Mouse (Mus musculus) limb, embryonic 13.5 days (tissue): ENCODE measurements around the gene Tmem74b. TPM values are rescaled to one million over a fixed set of nuclear protein-coding genes. Genes with fewer than 3 reads are reported as not detected.

ENCODE experiments used
- ATAC-seq: fragments of 200-750 bp; cut with Nextera tagmentation; 2 replicates; pipeline ENCODE4 v1.8.0; 2017; ENCODE audit warnings: low read depth, moderate number of reproducible peaks, moderate TSS enrichment; ENCODE audit not compliant: low FRiP score
- H3K27ac ChIP-seq: fragments of 300-500 bp; sonication (generic); 2 replicates; pipeline ENCODE4 v1.5.1; 2015; ENCODE audit warnings: inconsistent platforms, mild to moderate bottlenecking, moderate library complexity
- H3K27me3 ChIP-seq: fragments of 300-500 bp; sonication (generic); 2 replicates; pipeline ENCODE4 v1.6.1; 2015; ENCODE audit warnings: mild to moderate bottlenecking, inconsistent platforms
- H3K36me3 ChIP-seq: fragments of 300-500 bp; sonication (generic); 2 replicates; pipeline ENCODE4 v1.6.1; 2015; ENCODE audit warnings: inconsistent platforms, mild to moderate bottlenecking, moderate library complexity
- H3K4me1 ChIP-seq: fragments of 300-500 bp; sonication (generic); 2 replicates; pipeline ENCODE4 v1.6.1; 2015; ENCODE audit warnings: inconsistent platforms
- H3K4me2 ChIP-seq: fragments of 300-500 bp; sonication (generic); replicated peaks from 2 replicates; pipeline ENCODE4 v1.6.1; 2015; ENCODE audit warnings: inconsistent platforms, mild to moderate bottlenecking, moderate library complexity
- H3K4me3 ChIP-seq: fragments of 300-500 bp; sonication (generic); 2 replicates; pipeline ENCODE4 v1.5.1; 2015; ENCODE audit warnings: moderate library complexity, mild to moderate bottlenecking, inconsistent platforms
- H3K9ac ChIP-seq: fragments of 300-500 bp; sonication (generic); 2 replicates; pipeline ENCODE4 v1.6.1; 2015; ENCODE audit warnings: mild to moderate bottlenecking, inconsistent platforms
- H3K9me3 ChIP-seq: fragments of 300-500 bp; sonication (generic); 2 replicates; pipeline ENCODE4 v1.6.1; 2016; ENCODE audit warnings: inconsistent platforms
- WGBS: fragments of 180-500 bp; shearing (Covaris S2); methylation state at CpG from one replicate; pipeline ENCODE4 v1.1.7; 2015; 5-methylcytosine and 5-hydroxymethylcytosine counted together
- polyA plus RNA-seq: library from polyadenylated mRNA; unstranded; fragments of >200 nt; fragmentation: Nextera tagmentation; extraction: Ambion mirVana; gene quantifications from 2 replicates; pipeline ENCODE4 v1.2.1, GENCODE M21; 2015

Gene Tmem74b
- polyA plus RNA-seq, 1 experiment from 2014 or later = 4.2 TPM

DNA sequence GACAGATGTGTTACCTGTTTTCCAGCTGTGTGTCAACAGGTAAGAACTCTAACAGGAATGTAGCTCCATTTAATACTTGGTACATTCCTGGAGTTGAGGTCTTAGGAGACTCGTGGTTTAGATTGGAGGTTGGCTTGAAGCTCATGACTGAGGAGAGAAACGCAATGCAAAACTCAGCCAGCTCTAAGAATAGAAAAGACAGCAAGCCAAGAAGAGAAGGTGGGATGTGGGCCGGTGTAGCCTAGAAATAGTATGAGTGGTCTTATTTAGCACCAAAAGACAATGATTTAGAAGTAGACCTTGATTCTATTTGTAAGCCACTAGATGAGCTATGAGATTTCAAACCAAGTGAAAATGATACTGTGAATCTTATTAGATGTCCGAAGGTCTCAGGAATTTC, 13.7 kb downstream of the Tmem74b start:
- ATAC-seq = no peak
- no peak overlapping the region for H3K27ac ChIP-seq
- H3K4me2 ChIP-seq = no peak overlapping the region
- WGBS = 93% methylated on average over 4 of the region's 4 CpGs
- no peaks in the 10 kb centered on the region for H3K9me3 ChIP-seq
- H3K9ac ChIP-seq = no peak overlapping the region
- H3K27me3 ChIP-seq = no peaks in the 10 kb centered on the region
- no peak overlapping the region for H3K4me3 ChIP-seq
- peaks cover 60% of the 10 kb centered on the region for H3K36me3 ChIP-seq
- H3K4me1 ChIP-seq = no peaks in the 10 kb centered on the region

DNA sequence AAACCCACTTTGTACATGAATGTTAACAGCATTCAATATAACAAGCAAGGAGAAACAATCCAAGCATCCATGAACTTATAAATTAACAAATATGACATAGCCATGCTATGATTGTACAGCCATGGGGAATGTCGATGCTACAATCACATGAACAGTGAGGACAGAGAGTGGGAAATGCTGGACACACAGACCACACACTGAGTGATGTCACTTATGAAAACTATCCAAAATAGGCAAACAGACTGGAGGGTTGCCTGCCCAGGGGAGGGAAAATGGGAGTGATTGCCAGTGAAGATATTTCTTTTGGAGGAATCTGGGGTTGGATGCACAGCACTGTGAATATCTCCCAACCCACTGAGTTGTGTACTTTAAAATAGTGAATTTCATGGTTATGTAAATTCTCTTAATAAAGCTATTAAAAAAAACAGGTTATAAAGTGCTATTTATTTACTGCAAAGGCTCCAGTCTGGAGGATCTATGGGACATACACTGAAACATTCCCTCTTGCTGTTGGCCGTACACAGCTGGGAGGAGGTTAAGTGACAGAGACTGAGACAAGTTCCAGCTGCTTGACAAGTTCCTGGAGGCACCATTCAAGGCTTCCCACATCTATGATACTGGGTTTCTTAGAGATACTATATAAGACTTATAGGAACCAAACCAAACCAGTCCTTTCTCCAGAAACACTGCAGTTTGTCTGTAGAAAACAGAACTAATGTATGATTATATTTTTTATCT, 14.7 kb downstream of the Tmem74b start:
- H3K27ac ChIP-seq = no peak overlapping the region
- H3K9ac ChIP-seq = no peak overlapping the region
- no peak overlapping the region for H3K4me3 ChIP-seq
- ATAC-seq = no peak
- H3K27me3 ChIP-seq = no peaks in the 10 kb centered on the region
- peaks cover 69% of the 10 kb centered on the region for H3K36me3 ChIP-seq
- no peaks in the 10 kb centered on the region for H3K4me1 ChIP-seq
- no peaks in the 10 kb centered on the region for H3K9me3 ChIP-seq
- 93% methylated on average over 2 of the region's 2 CpGs for WGBS
- H3K4me2 ChIP-seq = no peak overlapping the region

DNA sequence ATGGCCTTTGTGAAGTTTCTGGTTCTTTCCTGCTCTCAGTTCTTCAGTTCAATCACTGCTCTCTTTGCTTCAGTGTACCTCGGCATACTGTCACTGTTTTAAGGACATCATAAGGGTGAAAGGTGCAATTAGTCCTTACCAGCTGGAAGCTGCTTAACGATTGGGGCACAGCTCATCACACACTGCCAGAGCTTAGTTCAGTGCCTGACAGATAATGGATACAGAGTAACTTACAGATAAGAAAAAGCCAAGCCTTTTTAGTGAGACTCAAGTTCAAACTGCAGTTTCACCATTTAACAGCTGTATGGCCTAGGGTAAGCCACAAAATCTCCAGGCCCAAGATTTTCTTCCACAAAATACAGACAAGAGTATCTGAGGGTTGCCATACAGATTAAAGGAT, 22.3 kb downstream of the Tmem74b start:
- 80% methylated on average over 2 of the region's 2 CpGs for WGBS
- Histone ChIP-seq H3K9me3 (peaks cover 6% of the 10 kb centered on the region; the same call in 1 of the 2 replicates), H3K27me3 (no peaks in the 10 kb centered on the region), H3K4me2 (no peak overlapping the region), H3K4me3 (no peak overlapping the region), H3K4me1 (no peaks in the 10 kb centered on the region), H3K9ac (no peak overlapping the region), H3K36me3 (peaks cover 90% of the 10 kb centered on the region), H3K27ac (no peak overlapping the region)
- no peak for ATAC-seq

DNA sequence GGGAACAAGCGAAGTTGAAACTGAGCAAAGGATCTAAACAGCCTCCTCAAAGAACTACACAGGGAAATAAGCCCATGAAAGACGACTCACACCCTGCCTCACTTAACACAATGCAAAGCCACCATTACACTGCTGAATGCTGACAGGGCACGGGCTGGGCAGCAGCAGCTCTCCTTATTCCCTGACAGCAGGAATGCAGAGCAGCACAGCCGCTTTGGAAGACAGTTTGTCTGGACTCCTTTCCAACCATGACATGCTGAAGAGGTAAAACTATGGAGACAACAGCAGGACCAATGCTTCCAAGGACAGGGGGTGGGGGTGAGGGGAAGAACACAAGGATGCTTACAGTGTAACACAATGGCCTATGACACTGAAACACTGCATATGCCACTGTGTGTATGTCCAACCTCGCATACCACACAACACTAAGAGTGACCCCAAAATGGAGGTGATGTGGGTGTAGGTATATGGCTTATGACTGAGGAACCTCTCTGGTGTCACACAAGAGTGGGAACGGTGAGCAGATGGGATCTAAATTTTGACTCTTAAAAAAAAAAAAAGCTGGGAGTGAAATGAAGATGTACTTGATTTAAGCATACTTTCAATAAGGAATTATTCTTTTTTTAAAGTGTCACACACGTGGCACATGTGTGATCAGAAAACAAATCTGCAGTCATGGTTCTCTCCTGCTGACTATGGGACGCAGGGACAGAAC, 31.5 kb downstream of the Tmem74b start:
- Histone ChIP-seq H3K4me1 (no peaks in the 10 kb centered on the region), H3K4me3 (no peak overlapping the region), H3K9me3 (no peaks in the 10 kb centered on the region), H3K4me2 (no peak overlapping the region), H3K36me3 (peaks cover 49% of the 10 kb centered on the region), H3K9ac (no peak overlapping the region), H3K27ac (no peak overlapping the region), H3K27me3 (no peaks in the 10 kb centered on the region)
- ATAC-seq = no peak
- WGBS = 87% methylated on average over 8 of the region's 8 CpGs

DNA sequence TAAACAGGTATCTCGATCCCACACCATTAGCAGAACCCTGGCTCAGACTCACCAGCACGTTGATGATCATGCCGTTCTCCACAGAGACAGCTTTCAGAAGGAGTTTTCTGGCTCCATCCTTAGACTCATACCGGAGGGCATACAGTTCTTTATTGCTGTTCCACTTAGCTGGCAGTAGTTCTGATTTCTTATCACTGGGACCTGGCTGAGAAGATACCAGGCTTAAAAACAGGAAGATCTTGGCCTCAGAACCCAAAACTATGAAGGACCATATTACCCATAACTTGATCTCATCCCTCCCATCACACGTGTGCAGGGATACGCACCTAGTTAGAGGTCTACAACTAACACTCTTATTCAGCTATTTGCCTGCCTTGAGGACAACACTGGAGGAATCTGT, 33.6 kb downstream of the Tmem74b start:
- Histone ChIP-seq H3K36me3 (peaks cover 27% of the 10 kb centered on the region), H3K9ac (no peak overlapping the region), H3K27me3 (no peaks in the 10 kb centered on the region), H3K9me3 (no peaks in the 10 kb centered on the region), H3K4me3 (no peak overlapping the region), H3K4me1 (peaks cover 14% of the 10 kb centered on the region), H3K27ac (no peak overlapping the region), H3K4me2 (no peak overlapping the region)
- no peak for ATAC-seq
- WGBS = 92% methylated on average over 6 of the region's 6 CpGs

DNA sequence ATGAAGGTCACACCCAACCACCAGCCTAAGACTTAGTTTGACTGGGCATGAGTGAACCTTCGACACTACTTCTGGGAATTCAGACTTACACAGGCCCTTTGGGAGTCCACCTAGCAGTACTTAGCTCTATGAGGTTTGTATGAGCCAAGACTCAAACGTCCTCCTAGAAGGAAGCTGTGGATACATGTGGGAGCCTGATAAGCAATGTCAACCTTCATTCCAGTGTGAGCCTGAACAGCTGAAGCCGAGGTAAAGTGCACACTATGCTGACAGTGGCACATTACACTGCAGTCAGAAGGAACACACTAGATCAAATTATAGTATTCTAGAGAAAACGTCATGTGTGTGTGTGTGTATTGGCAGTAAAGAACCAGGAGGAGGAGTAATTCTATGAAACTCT, 36.7 kb downstream of the Tmem74b start:
- H3K4me1 ChIP-seq = peaks cover 19% of the 10 kb centered on the region
- WGBS = 90% methylated on average over 4 of the region's 4 CpGs
- H3K4me3 ChIP-seq = no peak overlapping the region
- H3K27ac ChIP-seq = no peak overlapping the region
- peaks cover 13% of the 10 kb centered on the region for H3K36me3 ChIP-seq
- ATAC-seq = no peak
- H3K27me3 ChIP-seq = no peaks in the 10 kb centered on the region
- H3K4me2 ChIP-seq = no peak overlapping the region
- no peaks in the 10 kb centered on the region for H3K9me3 ChIP-seq
- H3K9ac ChIP-seq = no peak overlapping the region

DNA sequence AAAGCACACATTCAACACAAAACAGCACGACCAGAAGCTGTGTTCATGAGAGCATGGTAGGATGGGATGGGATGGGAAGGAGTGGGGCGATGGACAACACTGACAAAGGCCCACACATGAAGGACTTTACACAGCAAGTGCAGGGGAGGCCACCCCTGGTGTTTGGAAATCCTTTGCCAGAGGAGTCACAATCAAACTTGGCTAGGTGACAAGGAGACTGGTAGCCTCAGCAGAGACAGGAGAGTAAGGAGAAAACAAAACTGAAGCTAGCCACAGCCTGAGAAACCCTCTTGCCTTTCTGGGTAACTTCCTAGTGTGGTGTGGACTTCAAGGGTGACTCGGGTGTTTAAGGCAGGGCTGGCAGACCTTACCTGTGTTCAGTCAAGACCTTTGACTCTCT, 37.3 kb downstream of the Tmem74b start:
- H3K4me3 ChIP-seq = no peak overlapping the region
- H3K9me3 ChIP-seq = no peaks in the 10 kb centered on the region
- peaks cover 19% of the 10 kb centered on the region for H3K4me1 ChIP-seq
- H3K27ac ChIP-seq = no peak overlapping the region
- H3K4me2 ChIP-seq = peak overlapping the region; percentile 90
- peaks cover 8% of the 10 kb centered on the region for H3K36me3 ChIP-seq
- 88% methylated on average over 3 of the region's 3 CpGs for WGBS
- no peak overlapping the region for H3K9ac ChIP-seq
- H3K27me3 ChIP-seq = no peaks in the 10 kb centered on the region
- no peak for ATAC-seq

DNA sequence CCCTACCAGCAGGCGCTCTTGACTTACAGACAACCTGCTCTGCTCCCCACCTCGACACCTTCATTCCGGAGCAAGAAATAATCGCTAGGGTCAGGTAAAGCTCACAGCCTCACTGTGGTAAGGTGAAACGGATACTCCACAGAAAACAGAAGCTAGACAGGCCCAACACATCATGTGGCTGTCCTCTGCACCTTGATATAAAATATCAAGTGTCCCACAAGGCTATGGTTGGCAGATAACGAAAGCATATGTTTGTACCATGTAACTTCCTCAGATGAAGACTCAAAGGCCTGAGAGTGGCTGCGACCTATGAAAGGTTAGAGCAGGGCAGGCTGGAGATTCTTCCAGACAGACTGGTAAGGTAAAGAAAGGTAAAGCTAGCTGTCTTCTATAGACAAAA, 37.7 kb downstream of the Tmem74b start:
- no peaks in the 10 kb centered on the region for H3K27me3 ChIP-seq
- peak overlapping the region; percentile 82; the same call in 1 of the 2 replicates for H3K4me3 ChIP-seq
- H3K4me1 ChIP-seq = peaks cover 19% of the 10 kb centered on the region
- no peaks in the 10 kb centered on the region for H3K9me3 ChIP-seq
- no peak overlapping the region for H3K27ac ChIP-seq
- WGBS = 91% methylated on average over 7 of the region's 7 CpGs
- H3K9ac ChIP-seq = no peak overlapping the region
- H3K4me2 ChIP-seq = peak overlapping the region; percentile 90
- H3K36me3 ChIP-seq = peaks cover 5% of the 10 kb centered on the region
- no peak for ATAC-seq

DNA sequence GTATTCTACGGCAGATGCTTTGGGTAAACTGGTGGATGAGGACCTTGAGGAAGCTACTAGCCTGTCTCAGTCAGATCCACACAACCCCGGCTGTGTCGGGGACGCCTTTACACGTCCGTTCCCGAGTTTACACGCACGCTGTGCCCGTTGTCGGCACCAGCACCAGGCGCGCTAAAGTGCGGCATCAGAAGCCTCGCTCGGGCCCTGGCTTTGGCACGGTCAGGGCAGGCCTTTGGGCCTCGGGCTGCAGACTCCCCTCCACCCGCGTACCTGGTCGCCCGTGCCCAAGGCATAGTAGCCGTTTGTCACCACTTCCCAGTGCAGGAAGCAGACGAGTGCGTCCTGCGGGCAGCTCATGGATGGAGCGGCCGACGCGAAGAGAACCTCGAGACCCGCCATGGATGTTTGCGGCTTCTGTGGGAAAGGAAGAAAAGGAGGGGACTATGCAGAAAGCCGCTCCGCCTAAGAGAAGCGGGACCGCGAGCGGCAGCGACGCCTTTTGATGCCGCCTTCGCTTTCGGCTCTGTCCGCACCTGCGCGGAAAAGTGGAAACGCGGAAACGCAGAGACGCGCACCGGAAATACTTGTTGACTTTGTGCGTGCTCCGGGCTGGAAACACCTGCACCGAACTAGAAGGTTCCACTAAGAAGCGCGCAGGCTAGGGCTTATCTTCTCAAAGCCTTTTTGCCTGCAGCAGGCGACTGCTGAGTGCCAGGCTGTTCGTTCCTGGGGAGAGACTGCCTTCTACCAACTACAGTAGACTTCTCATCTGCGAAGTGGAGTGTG, 39.1 kb downstream of the Tmem74b start:
- under 1% methylated on average over 61 of the region's 61 CpGs for WGBS
- Histone ChIP-seq H3K27ac (peak overlapping the region; percentile 76), H3K4me2 (peak overlapping the region; percentile 90), H3K4me1 (peaks cover 19% of the 10 kb centered on the region), H3K9ac (peak overlapping the region; percentile 93), H3K36me3 (no peaks in the 10 kb centered on the region), H3K27me3 (0 out of 2 replicates have a peak, but pooled peaks cover 3% of the 10 kb centered on the region), H3K9me3 (no peaks in the 10 kb centered on the region), H3K4me3 (peak overlapping the region; percentile 82)
- peak; percentile 91 for ATAC-seq

DNA sequence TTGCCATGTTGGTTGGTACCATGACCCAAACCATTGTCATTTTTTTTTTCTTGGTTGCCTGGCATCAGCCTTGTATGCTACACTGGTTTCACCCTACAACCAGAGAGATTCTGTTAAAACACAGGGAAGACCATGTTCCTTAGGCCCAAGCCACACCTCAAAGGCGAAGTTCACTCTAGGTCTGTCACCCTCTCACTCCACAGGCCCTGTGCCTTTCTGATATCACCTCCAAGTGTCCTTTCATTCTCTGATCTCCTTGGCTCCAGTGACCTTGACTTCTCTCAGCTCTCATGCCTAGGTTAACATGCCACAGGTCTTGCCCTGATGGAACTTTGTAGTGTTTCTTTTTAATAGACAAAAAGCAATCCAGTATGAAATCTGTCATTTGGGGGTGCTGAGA, 40.3 kb downstream of the Tmem74b start:
- 0 out of 2 replicates have a peak, but pooled peaks cover 3% of the 10 kb centered on the region for H3K27me3 ChIP-seq
- no peak overlapping the region for H3K4me3 ChIP-seq
- H3K4me2 ChIP-seq = no peak overlapping the region
- H3K36me3 ChIP-seq = no peaks in the 10 kb centered on the region
- WGBS = 88% methylated on average over 1 of the region's 1 CpGs
- no peak overlapping the region for H3K9ac ChIP-seq
- no peak for ATAC-seq
- H3K9me3 ChIP-seq = no peaks in the 10 kb centered on the region
- peaks cover 19% of the 10 kb centered on the region for H3K4me1 ChIP-seq
- H3K27ac ChIP-seq = no peak overlapping the region

DNA sequence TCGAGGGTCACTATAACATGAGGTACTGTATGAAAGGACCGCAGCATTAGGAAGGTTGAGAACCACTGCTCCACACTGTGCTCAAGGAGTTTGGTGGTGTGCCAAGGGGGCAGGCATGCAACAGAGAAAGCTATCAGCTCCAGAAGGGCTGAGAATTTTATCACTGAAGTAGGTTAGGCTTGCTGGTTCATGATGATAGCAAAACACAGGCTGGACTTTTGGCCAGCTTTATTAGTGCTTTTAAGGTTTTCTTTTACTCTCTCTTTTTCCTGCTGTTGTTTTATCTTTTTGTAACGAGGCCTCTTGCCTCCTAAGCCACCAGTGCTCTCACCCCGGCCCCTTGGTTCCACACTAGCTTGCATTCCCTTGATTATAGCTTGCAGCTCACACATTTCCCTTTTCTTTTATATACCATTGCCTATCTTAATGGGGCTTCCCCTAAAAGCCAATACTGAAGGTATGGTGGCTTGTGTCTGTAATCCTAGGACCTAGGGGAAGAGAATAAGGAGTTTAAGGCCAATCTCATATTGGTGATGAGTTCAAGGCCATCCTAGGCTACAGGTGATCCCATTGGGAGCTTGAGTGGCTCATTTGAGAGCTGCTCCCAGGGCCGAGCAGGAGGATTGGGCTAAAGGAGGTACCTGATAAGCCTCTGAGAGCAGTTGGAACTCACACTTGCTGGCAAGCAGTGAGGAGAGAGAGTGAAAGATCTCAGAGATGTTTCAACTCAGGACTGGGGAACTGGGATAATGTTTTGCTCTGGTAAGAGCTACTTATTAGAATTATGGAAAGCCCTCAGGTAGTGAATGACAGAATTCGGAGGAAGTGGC, 41.3 kb downstream of the Tmem74b start:
- H3K27me3 ChIP-seq = 0 out of 2 replicates have a peak, but pooled peaks cover 3% of the 10 kb centered on the region
- H3K27ac ChIP-seq = no peak overlapping the region
- H3K4me3 ChIP-seq = no peak overlapping the region
- no peak overlapping the region for H3K9ac ChIP-seq
- no peaks in the 10 kb centered on the region for H3K36me3 ChIP-seq
- H3K4me1 ChIP-seq = peaks cover 19% of the 10 kb centered on the region
- ATAC-seq = no peak
- H3K4me2 ChIP-seq = no peak overlapping the region
- no peaks in the 10 kb centered on the region for H3K9me3 ChIP-seq
- WGBS = 56% methylated on average over 6 of the region's 6 CpGs
